Mouse (Mus musculus): Measurements from ENCODE around the gene Cdh13.

- TF ChIP-seq E2F4 (IDR thresholded peaks at IDR 0.05; ENCODE audit: insufficient read depth) (no peak), POLR2A (IDR thresholded peaks at IDR 0.05; ENCODE audit: insufficient read length, low read depth) (no peak), POLR2AphosphoS2 (IDR thresholded peaks at IDR 0.05; ENCODE audit: insufficient read length, low read depth) (no peak), REST (IDR thresholded peaks at IDR 0.05; ENCODE audit: insufficient read depth, insufficient read length) (no peak), MAX (IDR thresholded peaks at IDR 0.05; ENCODE audit: low read depth) (no peak), USF1 (IDR thresholded peaks at IDR 0.05; ENCODE audit: low read depth) (no peak), CEBPB (IDR thresholded peaks at IDR 0.05; ENCODE audit: insufficient read depth, poor library complexity, severe bottlenecking) (no peak), SRF (IDR thresholded peaks at IDR 0.05; ENCODE audit: control insufficient read depth, insufficient read length, low read depth) (no peak), TCF12 (IDR thresholded peaks at IDR 0.05; ENCODE audit: insufficient read depth, poor library complexity, severe bottlenecking) (no peak), MYOD1 (IDR thresholded peaks at IDR 0.05; ENCODE audit: control insufficient read depth in 1 of 3, insufficient read length in 2 of 3, low read depth in 2 of 3) (no peak), TCF3 (IDR thresholded peaks at IDR 0.05; ENCODE audit: insufficient read length, low read depth) (no peak)
These were observed 526.1 kb downstream of the Cdh13 start for GRCm38 (mm10) chr8:118809660-118810059.

All from myocyte (in vitro differentiated cells).